Mouse (Mus musculus) embryonic facial prominence, embryonic 11.5 days (tissue): ENCODE data around the gene Fbln7. TPM values are rescaled to one million over a fixed set of nuclear protein-coding genes. Genes with fewer than 3 reads are reported as not detected.

Experiments used
- ATAC-seq: fragments of 200-750 bp; cut with Nextera tagmentation; replicated peaks from 2 replicates; pipeline ENCODE4 v1.8.0; 2017; ENCODE audit warnings: low read depth; ENCODE audit not compliant: insufficient number of reproducible peaks, low FRiP score, low TSS enrichment
- DNase-seq: peaks from one replicate; pipeline ENCODE4 v3.0.0-alpha.2; 2015; ENCODE audit warnings: low spot score
- H3K27ac ChIP-seq: fragments of 300-500 bp; sonication (generic); replicated peaks from 2 replicates; pipeline ENCODE4 v1.5.1; 2014; ENCODE audit warnings: mild to moderate bottlenecking, low read depth, low read length, control low read depth
- H3K27me3 ChIP-seq: fragments of 300-500 bp; sonication (generic); 2 replicates; pipeline ENCODE4 v1.6.1; 2014; ENCODE audit warnings: mild to moderate bottlenecking, low read length, moderate library complexity, mixed read lengths; ENCODE audit not compliant: control insufficient read depth, insufficient read depth
- H3K36me3 ChIP-seq: fragments of 300-500 bp; sonication (generic); replicated peaks from 2 replicates; pipeline ENCODE4 v1.6.1; 2014; ENCODE audit warnings: low read depth, mild to moderate bottlenecking, low read length, moderate library complexity, mixed read lengths; ENCODE audit not compliant: control insufficient read depth, insufficient read depth
- H3K4me1 ChIP-seq: fragments of 300-500 bp; sonication (generic); 2 replicates; pipeline ENCODE4 v1.6.1; 2014; ENCODE audit warnings: low read length, mixed read lengths; ENCODE audit not compliant: control insufficient read depth, insufficient read depth
- H3K4me2 ChIP-seq: fragments of 300-500 bp; sonication (generic); 2 replicates; pipeline ENCODE4 v1.6.1; 2014; ENCODE audit warnings: low read depth, mild to moderate bottlenecking, control low read depth, low read length, moderate library complexity
- H3K4me3 ChIP-seq: fragments of 300-500 bp; sonication (generic); 2 replicates; pipeline ENCODE4 v1.5.1; 2014; ENCODE audit warnings: low read depth, low read length, control low read depth
- H3K9ac ChIP-seq: fragments of 300-500 bp; sonication (generic); replicated peaks from 2 replicates; pipeline ENCODE4 v1.6.1; 2014; ENCODE audit warnings: mild to moderate bottlenecking, control low read depth, low read length
- H3K9me3 ChIP-seq: fragments of 300-500 bp; sonication (generic); replicated peaks from 2 replicates; pipeline ENCODE4 v1.6.1; 2016; ENCODE audit warnings: mild to moderate bottlenecking, low read length, inconsistent platforms, mixed read lengths; ENCODE audit not compliant: control insufficient read depth
- WGBS: fragments of 180-500 bp; shearing (Covaris S2); extraction: QIAGEN DNeasy Blood & Tissue Kit; methylation state at CpG from one replicate; pipeline ENCODE4 v1.1.7; 2014; 5-methylcytosine and 5-hydroxymethylcytosine counted together
- polyA plus RNA-seq: library from polyadenylated mRNA; unstranded; fragments of >200 nt; fragmentation: Nextera tagmentation; extraction: Ambion mirVana; gene quantifications from 2 replicates; pipeline ENCODE4 v1.2.1, GENCODE M21; 2014

Gene Fbln7
- polyA plus RNA-seq, 1 experiment from 2014 or later, result 1.6 TPM

DNA sequence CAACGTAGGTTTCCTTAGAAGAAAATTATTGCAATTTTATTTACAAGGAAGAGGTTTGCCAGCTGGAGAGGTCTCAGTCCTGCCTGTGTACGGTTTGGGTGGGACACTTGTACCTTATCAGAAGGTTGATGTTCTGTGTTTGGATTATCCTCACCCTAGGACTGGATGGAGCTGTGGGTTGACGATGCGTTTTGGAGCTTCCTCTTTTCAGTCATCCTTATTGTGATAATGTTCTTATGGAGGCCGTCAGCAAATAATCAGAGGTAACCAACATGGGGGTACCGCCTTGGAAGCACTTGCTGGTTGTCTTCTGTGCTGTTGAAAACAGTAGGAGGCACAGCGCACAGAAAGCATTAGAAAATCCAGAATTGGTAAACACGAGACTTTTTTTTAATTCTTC is 20.3 kb upstream of the Fbln7 start:
- no peak for ATAC-seq
- peaks cover 7% of the 10 kb centered on the region for H3K36me3 ChIP-seq
- no peaks in the 10 kb centered on the region for H3K9me3 ChIP-seq
- WGBS, result 91% methylated on average over 8 of the region's 8 CpGs
- H3K27me3 ChIP-seq, result no peaks in the 10 kb centered on the region
- no peak overlapping the region for H3K9ac ChIP-seq
- no peaks in the 10 kb centered on the region for H3K4me1 ChIP-seq
- no peak overlapping the region for H3K4me3 ChIP-seq
- no peak overlapping the region for H3K27ac ChIP-seq
- no peak for DNase-seq
- H3K4me2 ChIP-seq, result no peak overlapping the region

- WGBS, result 92% methylated on average over 2 of the region's 2 CpGs
- H3K27ac ChIP-seq, result no peak overlapping the region
- H3K4me3 ChIP-seq, result no peak overlapping the region
- no peak overlapping the region for H3K9ac ChIP-seq
- H3K36me3 ChIP-seq, result peaks cover 3% of the 10 kb centered on the region; the same call in 1 of the 2 replicates
- ATAC-seq (no peak), DNase-seq (no peak)
- H3K9me3 ChIP-seq, result no peaks in the 10 kb centered on the region
- no peaks in the 10 kb centered on the region for H3K4me1 ChIP-seq
- no peaks in the 10 kb centered on the region for H3K27me3 ChIP-seq
- H3K4me2 ChIP-seq, result no peak overlapping the region
These were observed 12.7 kb upstream of the Fbln7 start for GRCm38 (mm10) chr2:128850036-128850435.

DNA sequence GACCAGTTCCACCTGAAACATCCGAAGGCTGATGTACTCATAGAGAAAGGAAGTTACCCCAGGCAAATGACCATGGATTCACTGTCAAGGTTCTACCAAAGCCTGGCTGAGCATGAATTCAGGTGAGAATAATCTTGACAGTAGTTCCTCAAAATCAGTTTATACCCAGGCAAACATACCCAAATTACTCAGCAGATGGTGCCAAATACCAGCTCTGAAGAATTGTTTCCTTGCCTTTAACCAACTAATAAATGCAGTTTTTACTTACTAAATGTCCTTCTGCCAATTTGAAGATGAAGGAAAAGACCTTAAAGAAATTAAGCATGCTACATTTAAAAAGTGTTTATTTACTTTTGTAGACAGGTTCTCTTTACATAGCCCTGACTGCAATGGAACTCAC is 6.1 kb upstream of the Fbln7 start:
- H3K27ac ChIP-seq, result no peak overlapping the region
- H3K4me3 ChIP-seq, result no peak overlapping the region
- H3K36me3 ChIP-seq, result no peaks in the 10 kb centered on the region
- no peak overlapping the region for H3K4me2 ChIP-seq
- no peaks in the 10 kb centered on the region for H3K4me1 ChIP-seq
- no peaks in the 10 kb centered on the region for H3K9me3 ChIP-seq
- DNase-seq, result no peak
- H3K9ac ChIP-seq, result no peak overlapping the region
- 89% methylated on average over 1 of the region's 1 CpGs for whole genome bisulfite sequencing
- no peak for ATAC-seq
- no peaks in the 10 kb centered on the region for H3K27me3 ChIP-seq

GRCm38 (mm10) chr2:128858962-128859361 is 3.8 kb upstream of the Fbln7 start:
- no peak overlapping the region for H3K9ac ChIP-seq
- H3K4me3 ChIP-seq, result no peak overlapping the region
- no peaks in the 10 kb centered on the region for H3K36me3 ChIP-seq
- ATAC-seq (no peak), DNase-seq (no peak)
- H3K9me3 ChIP-seq, result no peaks in the 10 kb centered on the region
- no peaks in the 10 kb centered on the region for H3K27me3 ChIP-seq
- WGBS, result 89% methylated on average over 6 of the region's 6 CpGs
- H3K4me1 ChIP-seq, result no peaks in the 10 kb centered on the region; the same call in 1 of the 2 replicates
- no peak overlapping the region for H3K27ac ChIP-seq
- no peak overlapping the region for H3K4me2 ChIP-seq

GRCm38 (mm10) chr2:128859861-128860260 is 2.9 kb upstream of the Fbln7 start:
- Histone ChIP-seq H3K9me3 (no peaks in the 10 kb centered on the region), H3K27ac (no peak overlapping the region), H3K27me3 (no peaks in the 10 kb centered on the region), H3K9ac (no peak overlapping the region), H3K4me1 (no peaks in the 10 kb centered on the region; the same call in 1 of the 2 replicates), H3K4me3 (no peak overlapping the region), H3K4me2 (no peak overlapping the region), H3K36me3 (no peaks in the 10 kb centered on the region)
- WGBS, result 81% methylated on average over 3 of the region's 3 CpGs
- no peak for ATAC-seq
- no peak for DNase-seq

- Histone ChIP-seq H3K4me1 (no peaks in the 10 kb centered on the region; the same call in 1 of the 2 replicates), H3K4me2 (peak overlapping the region; percentile 94), H3K27ac (no peak overlapping the region), H3K4me3 (peak overlapping the region; percentile 45), H3K36me3 (no peaks in the 10 kb centered on the region), H3K9me3 (no peaks in the 10 kb centered on the region), H3K27me3 (no peaks in the 10 kb centered on the region), H3K9ac (peak overlapping the region; percentile 70)
- DNase-seq, result peak; percentile 67
- under 1% methylated on average over 36 of the region's 38 CpGs for WGBS
- ATAC-seq, result peak; percentile 82; the same call in 1 of the 2 replicates
These were observed 1.1 kb downstream of the Fbln7 start for GRCm38 (mm10) chr2:128863777-128864331.

- Histone ChIP-seq H3K27ac (no peak overlapping the region), H3K9ac (no peak overlapping the region), H3K4me1 (no peaks in the 10 kb centered on the region; the same call in 1 of the 2 replicates), H3K4me2 (no peak overlapping the region), H3K27me3 (no peaks in the 10 kb centered on the region), H3K36me3 (no peaks in the 10 kb centered on the region), H3K9me3 (no peaks in the 10 kb centered on the region), H3K4me3 (no peak overlapping the region)
- DNase-seq (no peak), ATAC-seq (no peak)
- 46% methylated on average over 3 of the region's 3 CpGs for WGBS
These were observed 2.3 kb downstream of the Fbln7 start for GRCm38 (mm10) chr2:128865061-128865460.

- ATAC-seq (no peak), DNase-seq (no peak)
- Histone ChIP-seq H3K9me3 (no peaks in the 10 kb centered on the region), H3K36me3 (no peaks in the 10 kb centered on the region), H3K4me3 (no peak overlapping the region), H3K9ac (no peak overlapping the region), H3K4me1 (no peaks in the 10 kb centered on the region), H3K27me3 (no peaks in the 10 kb centered on the region), H3K4me2 (no peak overlapping the region), H3K27ac (no peak overlapping the region)
- 77% methylated on average over 8 of the region's 8 CpGs for WGBS
These were observed 8.9 kb downstream of the Fbln7 start for GRCm38 (mm10) chr2:128871656-128872055.
